Mouse (Mus musculus) liver, embryonic 15.5 days (tissue): ENCODE measurements around the gene Sidt1. TPM values are rescaled to one million over a fixed set of nuclear protein-coding genes. Genes with fewer than 3 reads are reported as not detected.

ENCODE experiments used
- ATAC-seq: fragments of 200-750 bp; cut with Nextera tagmentation; 2 replicates; pipeline ENCODE4 v1.8.0; 2017; ENCODE audit warnings: moderate number of reproducible peaks, mild to moderate bottlenecking, moderate library complexity; ENCODE audit not compliant: insufficient read depth
- H3K27ac ChIP-seq: fragments of 300-500 bp; sonication (generic); replicated peaks from 2 replicates; pipeline ENCODE4 v1.5.1; 2015; ENCODE audit warnings: mild to moderate bottlenecking, inconsistent platforms
- H3K27me3 ChIP-seq: fragments of 300-500 bp; sonication (generic); 2 replicates; pipeline ENCODE4 v1.6.1; 2015; ENCODE audit warnings: mild to moderate bottlenecking, inconsistent platforms
- H3K36me3 ChIP-seq: fragments of 300-500 bp; sonication (generic); replicated peaks from 2 replicates; pipeline ENCODE4 v1.6.1; 2015; ENCODE audit warnings: moderate library complexity, mild to moderate bottlenecking, inconsistent platforms
- H3K4me1 ChIP-seq: fragments of 300-500 bp; sonication (generic); replicated peaks from 2 replicates; pipeline ENCODE4 v1.6.1; 2015; ENCODE audit warnings: inconsistent platforms
- H3K4me2 ChIP-seq: fragments of 300-500 bp; sonication (generic); 2 replicates; pipeline ENCODE4 v1.6.1; 2015; ENCODE audit warnings: moderate library complexity, mild to moderate bottlenecking, inconsistent platforms
- H3K4me3 ChIP-seq: fragments of 300-500 bp; sonication (generic); replicated peaks from 2 replicates; pipeline ENCODE4 v1.5.1; 2015; ENCODE audit warnings: mild to moderate bottlenecking, inconsistent platforms
- H3K9ac ChIP-seq: fragments of 300-500 bp; sonication (generic); 2 replicates; pipeline ENCODE4 v1.6.1; 2015; ENCODE audit warnings: moderate library complexity, mild to moderate bottlenecking, inconsistent platforms
- H3K9me3 ChIP-seq: fragments of 300-500 bp; sonication (generic); replicated peaks from 2 replicates; pipeline ENCODE4 v1.6.1; 2016; ENCODE audit warnings: inconsistent platforms
- WGBS: fragments of 180-500 bp; shearing (Covaris S2); methylation state at CpG from one replicate; pipeline ENCODE4 v1.1.7; 2015; ENCODE audit warnings: mixed read lengths; ENCODE audit not compliant: insufficient replicate concordance; 5-methylcytosine and 5-hydroxymethylcytosine counted together
- polyA plus RNA-seq: library from polyadenylated mRNA; unstranded; fragments of >200 nt; fragmentation: Nextera tagmentation; extraction: Ambion mirVana; gene quantifications from 2 replicates; pipeline ENCODE4 v1.2.1, GENCODE M21; 2015

Sidt1 gene
- polyA plus RNA-seq, 1 experiment from 2014 or later, result 0.03 TPM

DNA sequence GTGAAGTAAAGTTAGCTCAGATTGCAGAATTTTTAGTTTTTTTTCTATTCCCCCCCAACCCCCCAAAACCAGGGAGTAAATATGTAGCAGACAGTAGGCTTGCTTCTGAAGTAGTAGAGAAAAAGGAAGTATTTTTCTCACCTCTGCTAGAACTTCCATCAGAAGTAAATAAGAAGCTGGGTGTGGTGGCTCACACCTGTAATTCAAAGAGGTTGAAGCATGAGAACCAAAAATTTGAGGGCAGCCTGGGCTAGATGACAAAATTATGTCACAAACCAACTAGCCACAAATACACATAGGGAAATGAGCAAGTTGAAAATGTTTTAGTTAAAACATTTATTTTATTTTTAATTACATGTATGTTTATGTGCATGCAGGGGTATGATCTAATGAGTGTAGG is 4.5 kb upstream of the Sidt1 start:
- ATAC-seq, result no peak
- H3K4me1 ChIP-seq, result peaks cover 5% of the 10 kb centered on the region; the same call in 1 of the 2 replicates
- no peak overlapping the region for H3K9ac ChIP-seq

GRCm38 (mm10) chr16:44331995-44332860 is 768 bp downstream of the Sidt1 start:
- Histone ChIP-seq H3K4me3 (peak overlapping the region; percentile 51), H3K9me3 (no peaks in the 10 kb centered on the region), H3K27ac (no peak overlapping the region), H3K36me3 (no peaks in the 10 kb centered on the region), H3K9ac (0 out of 2 replicates have a peak overlapping the region, but pooled peaks have one; percentile 19), H3K4me1 (peaks cover 12% of the 10 kb centered on the region), H3K4me2 (peak overlapping the region; percentile 78), H3K27me3 (peaks cover 42% of the 10 kb centered on the region)
- no peak for ATAC-seq
- WGBS, result 1% methylated on average over 60 of the region's 60 CpGs

More for the DNA sequence above, 4.5 kb upstream of the Sidt1 start:
- Histone ChIP-seq H3K9me3 (no peaks in the 10 kb centered on the region), H3K27me3 (peaks cover 21% of the 10 kb centered on the region), H3K27ac (no peak overlapping the region), H3K36me3 (no peaks in the 10 kb centered on the region), H3K4me2 (no peak overlapping the region), H3K4me3 (no peak overlapping the region)

GRCm38 (mm10) chr16:44331671-44331994 is 1.4 kb downstream of the Sidt1 start:
- ATAC-seq, result no peak
- H3K4me3 ChIP-seq, result peak overlapping the region; percentile 51
- H3K9me3 ChIP-seq, result no peaks in the 10 kb centered on the region
- H3K9ac ChIP-seq, result no peak overlapping the region
- H3K36me3 ChIP-seq, result no peaks in the 10 kb centered on the region
- WGBS, result 12% methylated on average over 6 of the region's 6 CpGs
- peak overlapping the region; percentile 78 for H3K4me2 ChIP-seq
- H3K27me3 ChIP-seq, result peaks cover 42% of the 10 kb centered on the region
- H3K4me1 ChIP-seq, result peaks cover 12% of the 10 kb centered on the region
- H3K27ac ChIP-seq, result no peak overlapping the region

GRCm38 (mm10) chr16:44331154-44331553 is 1.8 kb downstream of the Sidt1 start:
- no peak overlapping the region for H3K4me2 ChIP-seq
- H3K4me3 ChIP-seq, result no peak overlapping the region
- no peak overlapping the region for H3K9ac ChIP-seq
- H3K9me3 ChIP-seq, result no peaks in the 10 kb centered on the region
- H3K4me1 ChIP-seq, result peaks cover 12% of the 10 kb centered on the region
- H3K27me3 ChIP-seq, result peaks cover 42% of the 10 kb centered on the region
- no peaks in the 10 kb centered on the region for H3K36me3 ChIP-seq
- no peak for ATAC-seq
- 36% methylated on average over 9 of the region's 9 CpGs for WGBS
- no peak overlapping the region for H3K27ac ChIP-seq

DNA sequence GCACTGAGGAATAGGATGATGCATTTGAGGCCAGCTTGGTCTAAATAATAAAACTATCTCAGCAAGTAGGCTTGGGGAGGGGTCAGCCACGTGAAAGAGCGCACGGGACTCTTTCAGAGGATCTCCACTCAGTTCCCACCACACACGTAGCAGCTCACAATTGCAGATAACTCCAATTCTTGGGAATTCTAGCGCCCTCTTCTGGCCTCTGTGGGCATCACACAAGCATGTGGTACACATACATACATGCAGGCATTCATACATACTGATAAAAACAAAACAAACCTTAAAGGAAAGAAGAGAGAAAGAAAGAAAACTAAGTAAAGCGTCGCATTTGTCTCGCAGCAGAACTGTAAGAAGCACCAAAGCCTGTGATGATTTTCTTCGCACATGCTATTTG is 2.3 kb downstream of the Sidt1 start:
- no peak overlapping the region for H3K27ac ChIP-seq
- no peaks in the 10 kb centered on the region for H3K36me3 ChIP-seq
- no peak overlapping the region for H3K4me2 ChIP-seq
- no peaks in the 10 kb centered on the region for H3K9me3 ChIP-seq
- no peak for ATAC-seq
- peaks cover 42% of the 10 kb centered on the region for H3K27me3 ChIP-seq
- no peak overlapping the region for H3K9ac ChIP-seq
- 75% methylated on average over 9 of the region's 9 CpGs for WGBS
- H3K4me3 ChIP-seq, result no peak overlapping the region
- H3K4me1 ChIP-seq, result peaks cover 12% of the 10 kb centered on the region

GRCm38 (mm10) chr16:44328644-44329043 is 4.4 kb downstream of the Sidt1 start:
- H3K4me1 ChIP-seq, result peaks cover 12% of the 10 kb centered on the region
- no peak for ATAC-seq
- no peak overlapping the region for H3K4me3 ChIP-seq
- H3K36me3 ChIP-seq, result no peaks in the 10 kb centered on the region
- no peak overlapping the region for H3K4me2 ChIP-seq
- H3K27ac ChIP-seq, result no peak overlapping the region
- no peak overlapping the region for H3K9ac ChIP-seq
- WGBS, result 35% methylated on average over 4 of the region's 4 CpGs
- no peaks in the 10 kb centered on the region for H3K9me3 ChIP-seq
- peaks cover 32% of the 10 kb centered on the region for H3K27me3 ChIP-seq

DNA sequence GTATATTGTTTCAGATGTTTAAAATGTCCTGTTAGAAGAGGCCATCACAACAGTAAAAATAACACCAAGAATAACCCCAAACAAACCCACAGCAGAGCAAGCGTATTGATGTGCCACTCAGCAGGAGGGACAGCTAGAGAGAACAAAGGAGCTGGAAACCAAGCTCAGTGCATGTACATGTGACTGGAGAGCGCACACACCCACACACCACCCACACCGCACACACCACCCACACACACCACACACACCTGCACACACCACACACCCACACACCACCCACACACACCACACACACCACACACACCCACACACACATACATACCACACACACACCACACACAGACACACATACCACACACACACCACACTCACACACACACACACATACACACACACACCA is 12.8 kb downstream of the Sidt1 start:
- H3K4me2 ChIP-seq, result no peak overlapping the region
- no peak for ATAC-seq
- no peak overlapping the region for H3K27ac ChIP-seq
- no peak overlapping the region for H3K4me3 ChIP-seq
- H3K4me1 ChIP-seq, result no peaks in the 10 kb centered on the region
- H3K27me3 ChIP-seq, result no peaks in the 10 kb centered on the region
- no peak overlapping the region for H3K9ac ChIP-seq
- WGBS, result 81% methylated on average over 3 of the region's 3 CpGs
- H3K36me3 ChIP-seq, result no peaks in the 10 kb centered on the region
- no peaks in the 10 kb centered on the region for H3K9me3 ChIP-seq

- Histone ChIP-seq H3K4me2 (no peak overlapping the region), H3K9me3 (no peaks in the 10 kb centered on the region), H3K4me1 (no peaks in the 10 kb centered on the region), H3K36me3 (no peaks in the 10 kb centered on the region), H3K27ac (no peak overlapping the region), H3K4me3 (no peak overlapping the region), H3K9ac (no peak overlapping the region), H3K27me3 (no peaks in the 10 kb centered on the region)
- WGBS, result 76% methylated on average over 4 of the region's 4 CpGs
- ATAC-seq, result no peak
These were observed 16.6 kb downstream of the Sidt1 start for GRCm38 (mm10) chr16:44316350-44316749.

DNA sequence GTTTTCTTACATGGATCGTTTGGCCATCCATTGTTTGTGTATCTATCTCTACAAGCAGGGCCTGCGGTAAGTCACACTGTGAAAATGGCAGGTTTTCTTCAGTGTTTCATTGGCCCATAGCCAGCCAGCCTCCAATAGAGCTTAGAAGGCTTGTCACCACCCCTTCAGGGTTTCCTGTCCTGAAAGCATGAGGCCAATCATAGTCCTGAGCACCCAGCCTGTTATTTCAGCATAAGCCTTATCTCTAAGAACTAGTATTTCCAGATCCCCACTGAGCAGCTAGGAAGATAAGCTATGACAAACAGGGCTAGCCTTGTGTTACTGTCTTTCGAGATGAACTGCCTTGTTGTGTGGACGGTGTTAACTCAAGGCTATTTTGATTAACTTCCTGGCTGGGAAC is 19.6 kb downstream of the Sidt1 start:
- 17% methylated on average over 4 of the region's 4 CpGs for WGBS
- Histone ChIP-seq H3K4me2 (no peak overlapping the region), H3K27ac (no peak overlapping the region), H3K9ac (no peak overlapping the region), H3K36me3 (no peaks in the 10 kb centered on the region), H3K4me3 (no peak overlapping the region), H3K4me1 (no peaks in the 10 kb centered on the region), H3K27me3 (no peaks in the 10 kb centered on the region), H3K9me3 (no peaks in the 10 kb centered on the region)
- 0 out of 2 replicates have a peak, but pooled peaks have one; percentile 31 for ATAC-seq

DNA sequence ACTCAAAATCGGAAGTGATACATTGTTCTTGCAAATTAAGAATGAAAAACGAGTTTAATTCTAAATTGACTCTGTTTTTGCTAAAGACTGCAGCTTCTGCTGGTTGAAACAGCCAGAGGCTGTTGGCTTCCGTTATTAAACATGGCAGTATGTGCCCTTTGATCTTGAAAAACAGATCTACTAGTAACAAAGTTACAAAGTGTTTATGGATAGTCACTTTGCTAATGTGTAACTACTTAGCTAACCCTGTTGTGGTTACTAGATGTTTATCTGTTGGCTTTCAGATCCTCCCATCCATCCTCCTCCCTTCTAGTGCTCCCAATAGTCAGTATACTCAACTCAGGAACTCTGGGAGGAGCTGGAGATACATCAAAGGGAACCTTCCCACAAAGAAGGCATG is 27.4 kb downstream of the Sidt1 start:
- ATAC-seq, result no peak
- H3K27ac ChIP-seq, result no peak overlapping the region
- H3K4me1 ChIP-seq, result no peaks in the 10 kb centered on the region
- no peaks in the 10 kb centered on the region for H3K27me3 ChIP-seq
- H3K4me3 ChIP-seq, result no peak overlapping the region
- WGBS, result 34% methylated on average over 3 of the region's 3 CpGs
- H3K4me2 ChIP-seq, result no peak overlapping the region
- H3K9ac ChIP-seq, result no peak overlapping the region
- H3K9me3 ChIP-seq, result no peaks in the 10 kb centered on the region
- H3K36me3 ChIP-seq, result no peaks in the 10 kb centered on the region

GRCm38 (mm10) chr16:44303822-44304221 is 29.2 kb downstream of the Sidt1 start:
- Histone ChIP-seq H3K4me2 (no peak overlapping the region), H3K4me1 (no peaks in the 10 kb centered on the region), H3K27ac (no peak overlapping the region), H3K27me3 (no peaks in the 10 kb centered on the region), H3K4me3 (no peak overlapping the region), H3K9ac (no peak overlapping the region), H3K36me3 (no peaks in the 10 kb centered on the region), H3K9me3 (no peaks in the 10 kb centered on the region)
- ATAC-seq, result no peak
- 38% methylated on average over 2 of the region's 2 CpGs for WGBS
